Mouse (Mus musculus) neural tube, embryonic 12.5 days (tissue): ENCODE measurements at regions not wholly inside any gene's neighbourhood (a gene's known extent, or its start where the extent isn't known, plus 50 kb on each side); places are given as distances from the start of the nearest gene placed in this dataset.

Experiments used
- ATAC-seq: fragments of 200-750 bp; cut with Nextera tagmentation; 2 replicates; pipeline ENCODE4 v1.8.0; 2017; ENCODE audit warnings: low read depth, mild to moderate bottlenecking, moderate TSS enrichment, moderate library complexity; ENCODE audit not compliant: low FRiP score
- H3K27ac ChIP-seq: fragments of 300-500 bp; sonication (generic); 2 replicates; pipeline ENCODE4 v1.5.1; 2016
- H3K27me3 ChIP-seq: fragments of 300-500 bp; sonication (generic); replicated peaks from 2 replicates; pipeline ENCODE4 v1.6.1; 2016; ENCODE audit warnings: mild to moderate bottlenecking
- H3K36me3 ChIP-seq: fragments of 300-500 bp; sonication (generic); 2 replicates; pipeline ENCODE4 v1.6.1; 2016; ENCODE audit warnings: mild to moderate bottlenecking
- H3K4me1 ChIP-seq: fragments of 300-500 bp; sonication (generic); 2 replicates; pipeline ENCODE4 v1.6.1; 2016
- H3K4me2 ChIP-seq: fragments of 300-500 bp; sonication (generic); replicated peaks from 2 replicates; pipeline ENCODE4 v1.6.1; 2016; ENCODE audit warnings: mild to moderate bottlenecking
- H3K4me3 ChIP-seq: fragments of 300-500 bp; sonication (generic); 2 replicates; pipeline ENCODE4 v1.5.1; 2016
- H3K9ac ChIP-seq: fragments of 300-500 bp; sonication (generic); 2 replicates; pipeline ENCODE4 v1.6.1; 2016; ENCODE audit warnings: mild to moderate bottlenecking
- H3K9me3 ChIP-seq: fragments of 300-500 bp; sonication (generic); 2 replicates; pipeline ENCODE4 v1.6.1; 2016; ENCODE audit warnings: mild to moderate bottlenecking
- WGBS: fragments of 180-500 bp; shearing (Covaris S2); methylation state at CpG from one replicate; pipeline ENCODE4 v1.1.7; 2016; 5-methylcytosine and 5-hydroxymethylcytosine counted together

- no peak for ATAC-seq
- WGBS: 74% methylated on average over 7 of the region's 7 CpGs
- Histone ChIP-seq H3K27me3 (no peaks in the 10 kb centered on the region), H3K4me3 (no peak overlapping the region), H3K9me3 (no peaks in the 10 kb centered on the region), H3K27ac (no peak overlapping the region), H3K4me1 (no peaks in the 10 kb centered on the region), H3K36me3 (no peaks in the 10 kb centered on the region), H3K4me2 (no peak overlapping the region), H3K9ac (no peak overlapping the region)
These were observed 304.8 kb upstream of the Cited2 start for GRCm38 (mm10) chr10:17418227-17418685.

DNA sequence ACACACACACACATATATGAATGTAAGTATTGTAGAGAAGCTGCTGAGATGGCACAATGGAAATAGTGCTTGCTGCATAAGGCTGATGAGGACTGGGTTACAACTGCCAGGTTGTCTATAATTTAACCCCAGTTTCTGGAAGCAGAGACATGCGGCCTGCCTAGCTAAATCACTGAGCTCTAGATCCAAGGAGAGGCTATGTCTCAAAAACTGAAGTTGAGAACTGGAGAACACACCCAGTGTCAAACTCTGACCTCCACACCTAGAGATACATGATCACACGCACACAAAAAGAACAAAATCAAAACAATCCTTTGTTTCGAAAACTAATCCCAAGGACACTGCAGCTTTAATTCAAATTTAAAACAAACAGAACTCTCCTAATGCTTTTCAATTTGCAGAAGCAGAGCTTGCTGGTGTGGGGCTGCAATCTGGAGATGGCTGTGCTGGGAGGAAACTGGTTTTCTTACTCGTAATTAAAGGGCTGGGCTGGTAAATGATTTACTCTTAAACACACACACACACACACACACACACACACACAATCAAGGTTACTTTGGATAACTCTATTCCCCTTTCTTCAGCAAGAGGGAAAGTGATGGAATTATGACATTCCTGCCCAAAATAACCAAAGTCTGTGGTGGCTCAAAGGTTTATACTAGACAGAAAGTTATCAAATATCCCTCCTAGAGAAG is 299.3 kb upstream of the Cited2 start:
- Histone ChIP-seq H3K27ac (no peak overlapping the region), H3K9me3 (no peaks in the 10 kb centered on the region), H3K27me3 (no peaks in the 10 kb centered on the region), H3K4me3 (no peak overlapping the region), H3K4me2 (no peak overlapping the region), H3K9ac (no peak overlapping the region), H3K4me1 (no peaks in the 10 kb centered on the region), H3K36me3 (no peaks in the 10 kb centered on the region)
- WGBS: 60% methylated on average over 4 of the region's 4 CpGs
- no peak for ATAC-seq

- H3K36me3 ChIP-seq: no peaks in the 10 kb centered on the region
- ATAC-seq: no peak
- H3K9ac ChIP-seq: no peak overlapping the region
- H3K27ac ChIP-seq: no peak overlapping the region
- no peaks in the 10 kb centered on the region for H3K9me3 ChIP-seq
- H3K27me3 ChIP-seq: no peaks in the 10 kb centered on the region
- no peak overlapping the region for H3K4me3 ChIP-seq
- no peak overlapping the region for H3K4me2 ChIP-seq
- WGBS: 85% methylated on average over 3 of the region's 3 CpGs
- no peaks in the 10 kb centered on the region for H3K4me1 ChIP-seq
These were observed 296.8 kb upstream of the Cited2 start for GRCm38 (mm10) chr10:17426197-17426596.

- Histone ChIP-seq H3K9me3 (no peaks in the 10 kb centered on the region), H3K4me3 (no peak overlapping the region), H3K27me3 (no peaks in the 10 kb centered on the region), H3K4me2 (no peak overlapping the region), H3K36me3 (no peaks in the 10 kb centered on the region), H3K27ac (no peak overlapping the region), H3K9ac (no peak overlapping the region), H3K4me1 (no peaks in the 10 kb centered on the region)
- no peak for ATAC-seq
These were observed 295.7 kb upstream of the Cited2 start for GRCm38 (mm10) chr10:17427316-17427715.

- Histone ChIP-seq H3K4me2 (no peak overlapping the region), H3K9me3 (no peaks in the 10 kb centered on the region), H3K27ac (no peak overlapping the region), H3K4me1 (no peaks in the 10 kb centered on the region), H3K27me3 (no peaks in the 10 kb centered on the region), H3K9ac (no peak overlapping the region), H3K36me3 (no peaks in the 10 kb centered on the region), H3K4me3 (no peak overlapping the region)
- WGBS: 89% methylated on average over 3 of the region's 3 CpGs
- ATAC-seq: no peak
These were observed 294.7 kb upstream of the Cited2 start for GRCm38 (mm10) chr10:17428315-17428714.

DNA sequence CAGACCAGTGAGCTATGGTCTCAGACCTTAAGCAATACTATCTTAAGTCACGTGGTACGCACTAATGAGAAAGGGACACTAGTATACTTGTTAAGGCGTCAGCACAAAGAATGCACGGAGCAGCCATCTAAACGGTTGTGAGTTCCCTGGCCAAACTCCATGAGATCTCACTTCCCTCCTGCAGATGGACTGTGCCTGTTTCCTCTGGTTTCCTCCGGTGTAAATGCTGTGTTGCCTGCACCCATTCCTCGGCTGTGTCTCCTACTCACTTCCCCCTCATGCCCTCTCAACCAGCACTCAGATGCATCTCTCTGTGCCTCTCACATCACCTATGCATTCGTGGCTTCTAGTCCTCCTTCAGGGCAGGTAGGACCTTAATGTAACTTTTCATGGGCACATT is 291.9 kb upstream of the Cited2 start:
- no peak for ATAC-seq
- no peak overlapping the region for H3K4me3 ChIP-seq
- H3K27me3 ChIP-seq: no peaks in the 10 kb centered on the region
- H3K9ac ChIP-seq: no peak overlapping the region
- no peaks in the 10 kb centered on the region for H3K4me1 ChIP-seq
- no peak overlapping the region for H3K4me2 ChIP-seq
- H3K9me3 ChIP-seq: no peaks in the 10 kb centered on the region
- WGBS: 90% methylated on average over 8 of the region's 8 CpGs
- H3K27ac ChIP-seq: no peak overlapping the region
- no peaks in the 10 kb centered on the region for H3K36me3 ChIP-seq

DNA sequence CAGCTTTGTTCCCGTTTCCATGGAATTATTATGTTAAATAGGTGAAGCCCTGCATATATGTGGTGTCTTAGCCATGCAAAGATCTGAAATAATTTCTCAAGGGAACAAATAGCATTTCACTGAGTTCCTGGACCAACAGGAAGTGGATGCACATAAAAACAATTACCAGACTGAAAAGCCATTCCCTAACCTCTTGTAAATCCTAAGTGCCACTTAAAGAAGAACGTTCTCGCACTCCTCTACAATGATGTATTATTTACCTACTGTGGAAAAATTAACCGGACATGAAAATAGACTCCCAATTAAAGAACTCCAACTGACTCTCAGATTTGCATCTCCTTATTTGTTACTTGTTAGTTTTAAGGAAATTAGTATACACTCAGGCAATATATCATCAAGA is 288.9 kb upstream of the Cited2 start:
- H3K27ac ChIP-seq: no peak overlapping the region
- WGBS: 69% methylated on average over 4 of the region's 4 CpGs
- no peaks in the 10 kb centered on the region for H3K36me3 ChIP-seq
- H3K9me3 ChIP-seq: no peaks in the 10 kb centered on the region
- H3K9ac ChIP-seq: no peak overlapping the region
- H3K4me1 ChIP-seq: no peaks in the 10 kb centered on the region
- H3K27me3 ChIP-seq: no peaks in the 10 kb centered on the region
- H3K4me3 ChIP-seq: no peak overlapping the region
- H3K4me2 ChIP-seq: no peak overlapping the region
- no peak for ATAC-seq

- 84% methylated on average over 4 of the region's 4 CpGs for WGBS
- Histone ChIP-seq H3K4me2 (no peak overlapping the region), H3K9me3 (no peaks in the 10 kb centered on the region), H3K4me3 (no peak overlapping the region), H3K9ac (no peak overlapping the region), H3K4me1 (no peaks in the 10 kb centered on the region), H3K36me3 (no peaks in the 10 kb centered on the region), H3K27ac (no peak overlapping the region), H3K27me3 (no peaks in the 10 kb centered on the region)
- no peak for ATAC-seq
These were observed 272.8 kb upstream of the Cited2 start for GRCm38 (mm10) chr10:17450240-17450639.

DNA sequence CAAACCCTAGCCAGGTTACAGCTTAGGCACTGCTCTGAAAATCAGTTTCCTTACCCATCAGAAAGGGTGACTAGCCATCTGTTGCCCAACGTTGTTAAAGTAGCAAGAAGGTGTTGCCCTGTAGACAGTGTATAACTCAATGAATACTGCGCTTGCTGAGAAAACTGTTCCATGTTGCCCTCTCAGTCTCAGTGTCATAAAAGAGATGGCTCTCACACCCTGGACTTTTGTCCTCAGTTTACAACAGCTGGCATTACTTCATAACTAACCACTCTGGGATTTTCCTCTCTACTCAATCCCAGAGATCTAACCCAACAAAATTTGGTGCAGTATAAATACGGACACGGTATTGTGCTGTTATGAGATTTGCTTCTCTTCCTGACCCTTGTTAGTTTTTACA is 252.1 kb upstream of the Cited2 start:
- Histone ChIP-seq H3K9ac (no peak overlapping the region), H3K4me1 (no peaks in the 10 kb centered on the region), H3K4me2 (no peak overlapping the region), H3K36me3 (no peaks in the 10 kb centered on the region), H3K9me3 (no peaks in the 10 kb centered on the region), H3K27me3 (no peaks in the 10 kb centered on the region), H3K27ac (no peak overlapping the region), H3K4me3 (no peak overlapping the region)
- 81% methylated on average over 4 of the region's 4 CpGs for WGBS
- ATAC-seq: no peak

GRCm38 (mm10) chr10:17472536-17472935 is 250.5 kb upstream of the Cited2 start:
- H3K9me3 ChIP-seq: no peaks in the 10 kb centered on the region
- H3K27ac ChIP-seq: no peak overlapping the region
- no peak overlapping the region for H3K9ac ChIP-seq
- no peaks in the 10 kb centered on the region for H3K27me3 ChIP-seq
- ATAC-seq: no peak
- H3K36me3 ChIP-seq: no peaks in the 10 kb centered on the region
- WGBS: 54% methylated on average over 5 of the region's 5 CpGs
- H3K4me3 ChIP-seq: no peak overlapping the region
- H3K4me1 ChIP-seq: no peaks in the 10 kb centered on the region
- no peak overlapping the region for H3K4me2 ChIP-seq

- no peak overlapping the region for H3K4me3 ChIP-seq
- no peak overlapping the region for H3K27ac ChIP-seq
- no peak for ATAC-seq
- no peaks in the 10 kb centered on the region for H3K9me3 ChIP-seq
- no peaks in the 10 kb centered on the region for H3K36me3 ChIP-seq
- H3K4me1 ChIP-seq: peaks cover 4% of the 10 kb centered on the region; the same call in 1 of the 2 replicates
- 89% methylated on average over 3 of the region's 3 CpGs for WGBS
- no peak overlapping the region for H3K9ac ChIP-seq
- no peak overlapping the region for H3K4me2 ChIP-seq
- no peaks in the 10 kb centered on the region for H3K27me3 ChIP-seq
These were observed 247.0 kb upstream of the Cited2 start for GRCm38 (mm10) chr10:17475976-17476375.

DNA sequence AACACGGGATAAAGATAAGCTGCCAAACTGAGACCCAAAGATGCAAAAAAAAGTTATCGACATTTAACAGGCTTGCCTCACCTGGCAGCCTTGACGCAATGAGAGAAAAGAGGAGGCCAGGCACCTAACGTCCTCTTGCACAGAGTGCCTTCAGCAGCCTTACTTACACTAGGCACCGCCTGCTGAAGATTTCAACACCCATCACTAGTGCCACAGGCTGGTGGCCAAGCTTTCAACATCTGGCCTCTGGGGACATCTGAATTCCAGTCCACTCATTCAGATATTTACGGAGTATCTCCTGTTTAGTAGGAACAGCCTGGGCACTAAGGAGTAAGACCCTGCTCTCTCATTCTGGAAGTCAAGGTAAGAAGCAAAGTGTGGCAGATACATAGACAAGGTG is 246.3 kb upstream of the Cited2 start:
- Histone ChIP-seq H3K27ac (no peak overlapping the region), H3K4me2 (no peak overlapping the region), H3K4me1 (peaks cover 4% of the 10 kb centered on the region; the same call in 1 of the 2 replicates), H3K27me3 (no peaks in the 10 kb centered on the region), H3K4me3 (no peak overlapping the region), H3K9ac (no peak overlapping the region), H3K9me3 (no peaks in the 10 kb centered on the region), H3K36me3 (no peaks in the 10 kb centered on the region)
- 94% methylated on average over 6 of the region's 6 CpGs for WGBS
- ATAC-seq: no peak
